Mouse (Mus musculus): ENCODE data around the gene B3galt5.

B3galt5 gene

GRCm38 (mm10) chr16:96345117-96345516 is 109.5 kb downstream of the B3galt5 start:
- peak; percentile 82 for DNase-seq (ENCODE audit: low spot score)

- DNase-seq (ENCODE audit: low spot score), result no peak
These were observed 112.5 kb downstream of the B3galt5 start for GRCm38 (mm10) chr16:96348070-96348469.

DNA sequence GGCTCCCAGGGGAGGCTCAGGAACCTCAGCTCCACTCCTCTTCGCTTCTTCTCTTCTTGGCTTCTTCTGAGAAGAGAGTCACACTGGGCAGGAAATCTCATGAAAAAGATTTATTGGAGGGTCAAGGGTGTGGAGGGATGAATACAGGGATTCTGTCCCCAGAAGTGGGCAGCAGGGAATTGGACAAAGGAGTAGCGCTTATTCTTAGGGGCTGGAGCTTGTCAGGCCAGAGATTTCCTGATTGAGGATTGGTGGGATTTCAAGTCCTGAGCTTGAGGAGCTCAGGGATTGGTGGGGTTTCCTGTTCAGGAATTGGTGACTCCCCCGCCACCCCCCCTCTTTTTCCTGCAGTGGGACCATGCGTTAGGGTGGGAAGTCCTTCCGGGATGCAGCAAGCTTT is 113.2 kb downstream of the B3galt5 start:
- no peak for DNase-seq (ENCODE audit: low spot score)

GRCm38 (mm10) chr16:96351520-96351919 is 115.9 kb downstream of the B3galt5 start:
- no peak for DNase-seq (ENCODE audit: low spot score)

DNA sequence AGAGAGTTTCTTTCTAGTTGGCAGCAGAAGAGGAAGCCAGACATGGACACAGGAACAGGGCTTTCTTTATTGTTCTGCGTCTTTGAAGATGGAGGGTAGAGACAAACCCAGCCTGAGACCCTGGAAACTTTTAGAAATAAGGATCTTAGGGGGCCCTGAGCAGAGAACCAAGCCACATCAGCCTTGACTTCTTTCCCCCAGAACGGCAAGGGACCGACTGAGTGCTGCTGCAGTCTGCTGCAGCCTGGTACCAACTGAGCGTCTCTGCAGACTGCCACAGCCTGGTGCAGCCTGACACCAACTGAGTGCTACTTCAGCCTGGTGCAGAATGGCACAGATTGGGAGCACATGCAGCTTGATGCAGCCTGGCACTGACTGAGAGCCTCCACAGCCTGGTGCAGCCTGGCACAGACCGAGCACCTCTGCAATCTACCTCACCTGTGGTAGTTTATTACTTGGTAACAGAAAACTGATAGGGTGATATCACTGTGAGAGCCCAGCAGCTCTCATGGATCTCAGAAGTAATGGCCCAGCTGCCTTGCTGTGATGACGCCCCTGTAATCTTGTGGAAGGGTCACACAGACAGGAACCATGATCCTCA is 117.8 kb downstream of the B3galt5 start:
- DNase-seq (ENCODE audit: low spot score), result no peak

DNA sequence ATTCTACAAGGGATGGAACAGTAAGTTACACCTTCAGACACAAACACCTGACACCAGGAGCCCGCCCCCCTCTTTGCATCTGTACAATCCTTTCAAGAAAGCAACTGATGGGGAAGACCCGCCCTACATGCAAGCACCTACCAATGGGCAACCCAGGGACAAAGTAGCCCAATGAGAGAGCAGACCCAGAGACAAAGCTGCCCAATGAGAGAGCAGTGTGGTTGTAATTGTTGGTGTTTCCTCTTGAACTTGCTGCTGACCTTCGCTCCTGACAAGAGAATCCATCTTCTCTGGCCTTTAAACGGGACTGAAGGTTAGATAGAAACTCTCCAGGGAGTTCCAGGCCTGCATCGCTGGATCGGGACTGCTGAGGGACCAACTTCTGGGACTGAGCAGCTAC is 118.4 kb downstream of the B3galt5 start:
- DNase-seq (ENCODE audit: low spot score), result no peak

DNA sequence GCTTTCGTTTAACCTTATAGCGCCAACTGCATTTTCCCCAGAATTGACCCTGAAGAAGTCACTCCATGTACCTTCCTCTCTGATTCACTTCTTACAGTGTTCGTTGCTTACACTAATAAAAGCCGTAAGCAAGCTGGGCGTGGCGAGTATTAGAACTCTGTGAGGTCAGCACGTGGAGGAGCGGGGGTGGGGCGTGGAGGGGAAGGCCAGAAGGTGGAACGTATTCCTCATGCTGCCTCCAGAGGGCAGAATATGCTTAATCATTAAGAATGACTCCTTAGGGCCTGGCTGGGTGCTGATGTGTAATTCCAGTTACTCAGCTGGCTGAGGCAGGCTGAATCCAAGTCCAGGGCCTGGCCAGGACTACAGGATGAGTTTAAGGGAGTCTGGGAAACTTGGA is 122.3 kb downstream of the B3galt5 start:
- peak; percentile 27 for DNase-seq (ENCODE audit: low spot score)

DNA sequence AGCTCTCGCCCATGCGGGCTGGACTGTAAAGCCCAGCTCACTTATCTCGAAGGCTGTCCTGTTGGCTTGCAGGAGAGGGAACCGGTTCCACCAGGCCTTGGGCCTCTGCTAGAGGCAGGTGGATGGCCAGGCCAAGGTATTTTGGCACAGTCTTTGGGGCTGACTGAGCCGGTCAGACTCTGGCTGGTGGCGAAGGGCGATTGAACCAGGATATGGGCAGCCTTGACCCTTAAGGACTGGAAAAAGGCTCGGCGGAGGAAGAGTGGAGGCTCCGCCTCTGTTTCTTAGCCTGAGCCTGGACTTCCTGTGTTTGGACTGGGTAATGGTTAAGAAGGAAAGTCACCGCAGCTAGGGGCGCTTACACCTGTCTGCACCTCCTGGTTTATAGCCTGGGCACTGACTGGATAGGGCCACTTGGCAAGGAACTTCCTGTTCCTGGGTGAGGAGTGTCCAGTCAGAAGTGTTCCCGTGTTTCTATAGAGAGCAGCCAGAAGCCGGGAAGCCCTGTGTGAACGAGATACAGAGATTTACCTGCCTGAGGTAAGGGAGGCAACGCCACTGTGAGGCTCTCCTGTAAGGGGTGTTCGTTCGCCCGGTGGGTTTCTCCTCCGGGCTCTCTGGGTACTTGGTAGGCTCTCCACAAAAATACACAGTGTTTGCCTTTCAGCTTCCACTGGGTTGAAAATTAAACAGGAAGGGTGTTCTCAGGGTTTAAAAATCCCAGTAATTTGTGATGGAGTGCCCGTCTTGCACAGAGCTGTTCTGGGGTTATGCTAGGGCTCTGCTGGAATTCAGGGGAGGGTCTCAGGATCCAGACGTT is 125.9 kb downstream of the B3galt5 start:
- DNase-seq (ENCODE audit: low spot score), result no peak

- no peak for DNase-seq (ENCODE audit: low spot score)
These were observed 127.3 kb downstream of the B3galt5 start for GRCm38 (mm10) chr16:96362873-96363272.

GRCm38 (mm10) chr16:96363277-96363676 is 127.7 kb downstream of the B3galt5 start:
- DNase-seq (ENCODE audit: low spot score), result no peak

GRCm38 (mm10) chr16:96364870-96365269 is 129.3 kb downstream of the B3galt5 start:
- DNase-seq (ENCODE audit: low spot score), result no peak

All from layer of hippocampus, adult 9-10 months (tissue).